Mouse (Mus musculus): Measurements from ENCODE around the gene Trafd1.
A peak's percentile ranks its signal among the peaks of the same experiment; 100 is the strongest.

The Trafd1 gene

GRCm38 (mm10) chr5:121385461-121386119 is at the start of gene Trafd1:
TSS of gene Trafd1 (minus strand) at chr5:121385632.
- DNase-seq (ENCODE audit: low read depth, low spot score): peak; percentile 90

GRCm38 (mm10) chr5:121428954-121429353 is 43.5 kb upstream of the Trafd1 start:
- no peak for DNase-seq (ENCODE audit: low read depth, low spot score)

DNA sequence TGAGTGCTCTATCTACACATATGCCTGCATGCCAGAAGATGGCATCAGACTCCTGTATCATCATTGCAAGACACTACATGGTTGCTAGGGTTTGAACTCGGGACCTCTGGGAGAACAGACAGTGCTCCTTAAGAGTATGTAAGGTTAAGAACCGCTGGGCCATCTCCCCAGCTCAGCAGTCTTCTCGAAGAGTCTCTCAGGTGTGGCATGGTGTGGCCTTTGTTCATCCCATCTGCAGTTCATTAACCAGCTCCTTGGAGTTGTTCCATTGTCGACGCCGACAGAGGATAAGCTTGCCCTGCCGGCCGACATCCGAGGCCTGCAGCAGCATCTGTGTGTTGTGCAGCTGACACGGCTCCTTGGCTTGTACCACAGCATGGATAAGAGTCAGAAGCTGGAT is 37.9 kb upstream of the Trafd1 start:
- no peak for DNase-seq (ENCODE audit: low read depth, low spot score)

DNA sequence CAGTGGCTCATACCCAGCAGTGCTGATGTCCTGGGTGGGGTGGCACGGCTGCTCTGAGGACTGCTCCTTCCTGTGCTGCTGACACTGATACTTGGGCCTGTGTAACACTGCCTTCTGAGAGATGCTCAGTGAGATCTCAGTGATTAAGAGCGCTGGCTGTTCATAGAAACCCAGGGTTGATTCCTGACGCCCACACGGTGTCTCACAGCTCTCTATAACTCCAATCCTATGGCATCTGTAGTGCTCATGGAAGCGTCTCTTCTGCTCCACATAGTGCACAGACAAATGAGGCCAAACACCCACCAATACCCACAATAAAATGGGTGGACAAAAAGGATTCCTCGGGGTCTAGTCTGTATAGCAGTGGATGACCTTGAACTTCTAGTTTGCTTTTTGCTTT is 37.4 kb upstream of the Trafd1 start:
- DNase-seq (ENCODE audit: low read depth, low spot score): no peak

- no peak for DNase-seq (ENCODE audit: low read depth, low spot score)
Measured at GRCm38 (mm10) chr5:121420721-121421120, 35.3 kb upstream of the Trafd1 start.

GRCm38 (mm10) chr5:121410975-121411374 is 25.5 kb upstream of the Trafd1 start:
- DNase-seq (ENCODE audit: low read depth, low spot score): no peak

DNA sequence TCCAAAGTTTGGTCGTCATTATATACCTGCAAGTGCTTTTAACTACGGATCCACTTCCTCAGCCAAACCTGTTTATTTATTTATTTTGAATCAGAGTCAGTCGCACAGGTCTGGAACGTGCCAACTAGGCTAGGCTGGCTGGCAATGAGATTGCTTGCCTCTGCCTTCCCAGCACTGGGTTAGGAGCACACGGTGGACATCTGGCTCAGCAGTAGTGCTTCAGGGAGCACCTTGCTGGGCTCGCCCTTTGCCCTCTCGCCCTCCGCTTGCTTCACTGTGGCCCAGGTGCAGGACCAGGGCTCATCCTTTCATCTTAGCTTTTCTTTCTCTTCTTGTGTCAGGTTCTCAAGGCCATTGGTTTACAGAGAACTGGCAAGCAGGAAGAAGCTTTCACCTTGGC is 22.4 kb upstream of the Trafd1 start:
- no peak for DNase-seq (ENCODE audit: low read depth, low spot score)

DNA sequence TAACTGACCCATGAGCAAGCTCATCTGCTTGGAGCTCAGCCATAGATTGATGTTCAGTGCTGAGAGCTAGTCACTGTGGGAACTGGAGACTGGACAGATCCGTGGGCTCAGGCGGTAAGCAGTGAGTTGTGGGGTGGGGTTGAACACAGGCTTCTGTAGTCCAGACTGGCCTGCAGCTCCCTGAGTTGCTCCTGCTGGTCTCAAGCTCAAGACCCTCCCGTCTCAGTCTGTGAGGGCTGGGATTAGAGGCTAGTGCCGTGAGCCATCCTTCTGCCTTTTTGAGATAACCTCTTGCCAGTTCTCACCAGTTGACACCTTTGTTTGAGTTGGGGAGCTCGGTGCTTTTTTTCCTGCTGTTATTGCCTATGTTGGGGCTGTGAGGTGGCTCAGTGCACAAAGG is 15.4 kb upstream of the Trafd1 start:
- DNase-seq (ENCODE audit: low read depth, low spot score): no peak

- DNase-seq (ENCODE audit: low read depth, low spot score): no peak
Measured at GRCm38 (mm10) chr5:121400064-121400463, 14.6 kb upstream of the Trafd1 start.

- DNase-seq (ENCODE audit: low read depth, low spot score): no peak
Measured at GRCm38 (mm10) chr5:121399540-121399939, 14.1 kb upstream of the Trafd1 start.

DNA sequence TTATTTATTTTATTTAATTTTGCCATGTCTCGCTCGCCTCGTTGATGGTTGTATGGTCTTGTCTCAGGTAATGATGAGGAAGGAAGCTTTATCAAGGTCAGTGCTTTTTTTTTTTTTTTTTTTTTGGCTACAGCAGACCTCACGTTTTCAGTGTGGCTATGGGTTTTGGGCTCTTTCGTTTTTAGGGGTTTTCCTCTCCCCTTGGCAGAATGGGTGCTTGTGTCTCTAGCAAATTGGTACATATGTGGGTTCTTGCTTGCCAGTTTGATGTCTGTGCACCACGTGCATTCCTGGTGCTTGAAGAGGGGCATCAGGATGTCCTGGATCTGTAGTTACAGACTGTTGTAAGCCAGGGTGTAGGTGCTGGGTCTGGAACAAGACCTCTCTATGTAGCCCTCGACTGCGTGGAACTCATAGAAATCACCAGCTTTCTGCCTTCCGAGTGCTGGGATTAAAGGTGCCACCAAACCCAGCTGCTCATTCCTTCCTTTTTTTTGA is 13.6 kb upstream of the Trafd1 start:
- DNase-seq (ENCODE audit: low read depth, low spot score): no peak

DNA sequence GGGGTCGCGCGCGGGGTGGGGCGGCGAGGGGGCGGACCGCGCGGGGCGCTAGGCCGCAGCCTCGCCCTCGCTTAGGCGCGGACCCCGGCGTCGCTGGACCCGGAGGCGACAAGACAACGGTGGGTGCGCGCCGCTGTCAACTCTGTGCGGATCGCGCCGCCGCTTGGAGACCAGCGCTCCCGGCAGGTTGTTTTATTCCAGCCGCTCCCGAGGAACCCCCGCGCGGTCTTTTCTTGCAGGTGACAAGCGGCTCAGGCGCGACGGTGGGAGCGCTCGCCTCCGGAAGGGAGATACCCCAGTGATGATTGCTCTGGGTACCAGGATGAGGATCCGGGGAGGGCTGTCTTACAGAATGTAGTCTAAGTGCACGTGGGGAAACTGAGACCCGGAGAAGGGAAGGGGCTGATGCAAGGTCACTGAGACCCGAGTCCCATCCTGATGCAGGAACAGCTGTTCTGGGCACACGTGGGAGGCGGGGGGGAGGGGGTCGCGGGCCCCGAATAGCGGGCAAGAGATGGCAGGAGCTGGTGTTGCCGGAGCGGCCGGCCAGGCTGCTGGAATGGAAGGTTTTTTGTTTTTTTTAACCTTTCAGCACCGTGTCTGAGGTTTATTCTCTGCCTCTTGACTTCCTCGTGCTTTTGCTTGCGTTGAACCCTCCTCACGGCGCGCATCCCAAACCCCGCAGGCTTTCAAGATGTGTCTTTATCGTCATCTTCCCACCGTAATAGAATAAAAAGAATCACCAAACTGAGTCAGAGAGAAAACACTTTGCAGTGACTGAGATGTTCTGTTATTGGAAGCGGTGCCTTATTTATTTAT is 12.9 kb upstream of the Trafd1 start:
- peak; percentile 35 for DNase-seq (ENCODE audit: low read depth, low spot score)

GRCm38 (mm10) chr5:121397187-121398145 is 12.0 kb upstream of the Trafd1 start, which contains the start of gene Naa25:
TSS of gene Naa25 (plus strand) at chr5:121397936.
- peak; percentile 98 for DNase-seq (ENCODE audit: low read depth, low spot score)

DNA sequence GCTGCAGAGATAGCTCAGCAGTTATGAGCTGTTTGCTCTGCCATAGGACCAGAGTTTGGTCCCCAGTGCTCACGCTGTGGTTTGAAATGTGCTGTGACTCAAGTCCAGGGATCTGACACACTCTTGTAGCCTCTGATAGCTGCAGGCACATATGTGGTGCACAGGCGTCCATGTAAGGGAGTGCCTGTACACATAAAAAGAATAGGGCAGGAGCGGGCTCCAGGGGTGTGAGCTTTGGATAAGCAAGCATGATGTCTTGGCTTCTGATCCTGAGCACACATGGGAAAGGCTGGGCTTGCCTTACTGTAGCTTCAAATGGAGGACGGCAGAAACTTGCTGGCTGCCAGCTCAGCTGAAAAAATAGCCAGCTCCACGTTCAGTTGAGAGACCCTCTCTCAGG is 10.2 kb upstream of the Trafd1 start:
- no peak for DNase-seq (ENCODE audit: low read depth, low spot score)

- DNase-seq (ENCODE audit: low read depth, low spot score): no peak
Measured at GRCm38 (mm10) chr5:121393402-121393801, 8.0 kb upstream of the Trafd1 start.

- peak; percentile 67 for DNase-seq (ENCODE audit: low read depth, low spot score)
Measured at GRCm38 (mm10) chr5:121392667-121393380, 7.4 kb upstream of the Trafd1 start.

DNA sequence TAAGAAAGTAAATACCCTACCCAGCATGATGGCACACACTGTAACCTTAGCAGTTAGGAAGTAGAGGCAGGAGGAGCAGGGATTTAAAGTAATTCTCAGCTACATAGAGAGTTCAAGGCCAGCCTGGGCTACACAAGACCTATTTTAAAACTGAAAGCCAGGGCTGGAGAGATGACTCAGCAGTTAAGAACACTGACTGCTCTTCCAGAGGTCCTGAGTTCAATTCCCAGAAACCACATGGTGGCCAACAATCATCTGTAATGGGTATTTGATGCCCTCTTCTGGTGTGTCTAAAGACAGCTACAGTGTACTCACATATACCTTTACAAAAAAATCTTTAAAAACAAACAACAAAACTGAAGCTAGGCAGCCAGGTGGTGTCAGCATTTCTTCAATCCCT is 4.3 kb upstream of the Trafd1 start:
- no peak for DNase-seq (ENCODE audit: low read depth, low spot score)

DNA sequence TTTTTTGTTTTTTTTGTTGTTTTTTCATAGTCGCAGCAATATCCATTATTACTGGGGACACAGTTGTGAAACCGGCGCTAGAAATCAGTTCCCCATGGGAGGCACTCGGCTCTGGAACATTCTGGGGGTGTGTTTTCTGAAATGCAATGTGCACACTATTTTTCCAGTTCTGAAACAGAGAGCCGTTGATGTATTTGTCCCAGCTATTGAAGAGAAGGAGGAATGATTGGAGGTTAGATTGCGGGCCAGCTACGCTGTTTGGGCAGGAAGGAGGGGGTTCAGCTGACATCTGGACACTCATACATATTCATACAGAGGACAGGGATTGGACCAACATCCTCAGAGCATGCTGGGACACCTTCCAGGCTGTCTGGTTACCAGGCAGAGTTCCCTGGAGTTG is 3.7 kb upstream of the Trafd1 start:
- no peak for DNase-seq (ENCODE audit: low read depth, low spot score)

DNA sequence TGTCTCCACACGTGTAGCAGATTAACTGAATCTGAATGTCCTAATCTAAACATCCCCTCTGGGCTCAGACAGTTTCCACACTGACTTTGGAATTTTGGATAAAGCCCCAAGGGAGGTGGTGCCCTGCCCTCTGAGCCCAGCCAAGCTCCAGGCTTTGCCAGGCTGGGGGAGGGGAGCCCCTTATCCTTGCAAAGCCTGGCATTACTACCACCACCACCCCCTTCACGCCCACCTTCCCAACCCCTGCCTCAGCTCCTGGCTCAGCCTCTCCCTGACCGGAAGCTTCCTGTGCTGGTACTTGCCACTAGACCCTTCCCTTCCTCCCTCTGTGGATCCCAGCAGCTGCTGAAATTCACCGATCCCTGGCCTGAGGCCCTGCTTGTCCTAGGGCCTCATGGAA is 1.7 kb upstream of the Trafd1 start:
- DNase-seq (ENCODE audit: low read depth, low spot score): no peak

DNA sequence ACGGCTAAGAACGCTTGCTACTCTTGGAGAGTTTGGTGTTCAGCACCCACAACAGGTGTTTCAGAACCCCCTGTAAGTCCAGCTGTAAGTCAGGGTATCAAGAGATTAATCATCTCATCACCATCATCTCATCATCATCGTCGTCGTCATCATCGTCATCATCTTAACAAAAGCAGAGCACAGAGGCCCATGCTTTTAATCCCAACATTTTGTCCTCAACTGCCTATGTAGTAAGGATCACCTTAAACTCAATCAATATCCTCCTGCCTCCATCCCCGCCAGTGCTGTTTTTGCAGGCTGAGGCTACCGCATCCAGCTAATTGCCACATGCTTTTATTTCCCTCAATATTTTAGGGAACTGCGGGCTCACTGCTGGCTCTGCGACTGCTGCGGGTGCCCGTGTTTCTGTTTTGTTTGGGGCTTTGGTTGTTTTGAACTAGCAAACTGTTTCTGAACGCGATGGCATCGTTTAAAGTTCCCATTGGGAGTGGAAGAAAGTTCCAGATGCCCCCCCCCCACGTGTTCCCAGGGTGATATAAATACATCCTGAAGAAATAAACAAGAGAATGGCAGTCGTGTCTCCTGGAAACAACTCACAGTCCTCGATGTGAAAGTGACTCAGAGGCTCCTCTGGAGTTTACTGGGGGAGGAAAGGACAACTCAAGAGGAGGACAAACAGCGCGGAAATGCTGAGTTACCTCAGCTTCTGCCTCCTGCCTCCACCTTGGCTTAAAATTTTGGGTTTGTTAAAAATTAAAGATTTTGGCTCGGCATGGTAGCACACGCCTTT is 883 bp upstream of the Trafd1 start:
- DNase-seq (ENCODE audit: low read depth, low spot score): no peak

Measured in forelimb bud, embryonic 11.5 days (tissue).